Mouse (Mus musculus): Measurements from ENCODE around the gene Gpx6.

Gpx6 gene

GRCm38 (mm10) chr13:21311926-21312325 is at the start of gene Gpx6:
Gene Gpx6, plus strand, starts transcription at chr13:21312125.
- no peak for TF ChIP-seq GATA4 (IDR thresholded peaks at IDR 0.05; ENCODE audit: insufficient replicate concordance, low read length)

- peak; percentile 80 for TF ChIP-seq GATA4 (IDR thresholded peaks at IDR 0.05; ENCODE audit: insufficient replicate concordance, low read length)
Observed at GRCm38 (mm10) chr13:21262787-21263461, 49.0 kb upstream of the Gpx6 start.

GRCm38 (mm10) chr13:21263910-21264309 is 48.0 kb upstream of the Gpx6 start:
- no peak for TF ChIP-seq GATA4 (IDR thresholded peaks at IDR 0.05; ENCODE audit: insufficient replicate concordance, low read length)

GRCm38 (mm10) chr13:21264366-21264765 is 47.6 kb upstream of the Gpx6 start:
- no peak for TF ChIP-seq GATA4 (IDR thresholded peaks at IDR 0.05; ENCODE audit: insufficient replicate concordance, low read length)

GRCm38 (mm10) chr13:21265736-21266135 is 46.2 kb upstream of the Gpx6 start:
- no peak for TF ChIP-seq GATA4 (IDR thresholded peaks at IDR 0.05; ENCODE audit: insufficient replicate concordance, low read length)

- TF ChIP-seq GATA4 (IDR thresholded peaks at IDR 0.05; ENCODE audit: insufficient replicate concordance, low read length), result no peak
Observed at GRCm38 (mm10) chr13:21267541-21267940, 44.4 kb upstream of the Gpx6 start.

- no peak for TF ChIP-seq GATA4 (IDR thresholded peaks at IDR 0.05; ENCODE audit: insufficient replicate concordance, low read length)
Observed at GRCm38 (mm10) chr13:21268262-21268661, 43.7 kb upstream of the Gpx6 start.

GRCm38 (mm10) chr13:21275021-21275814 is 36.7 kb upstream of the Gpx6 start:
- no peak for TF ChIP-seq GATA4 (IDR thresholded peaks at IDR 0.05; ENCODE audit: insufficient replicate concordance, low read length)

- no peak for TF ChIP-seq GATA4 (IDR thresholded peaks at IDR 0.05; ENCODE audit: insufficient replicate concordance, low read length)
Observed at GRCm38 (mm10) chr13:21275815-21276550, 35.9 kb upstream of the Gpx6 start.

GRCm38 (mm10) chr13:21276551-21276950 is 35.4 kb upstream of the Gpx6 start:
- no peak for TF ChIP-seq GATA4 (IDR thresholded peaks at IDR 0.05; ENCODE audit: insufficient replicate concordance, low read length)

- TF ChIP-seq GATA4 (IDR thresholded peaks at IDR 0.05; ENCODE audit: insufficient replicate concordance, low read length), result no peak
Observed at GRCm38 (mm10) chr13:21279076-21279475, 32.8 kb upstream of the Gpx6 start.

- no peak for TF ChIP-seq GATA4 (IDR thresholded peaks at IDR 0.05; ENCODE audit: insufficient replicate concordance, low read length)
Observed at GRCm38 (mm10) chr13:21279559-21279958, 32.4 kb upstream of the Gpx6 start.

- no peak for TF ChIP-seq GATA4 (IDR thresholded peaks at IDR 0.05; ENCODE audit: insufficient replicate concordance, low read length)
Observed at GRCm38 (mm10) chr13:21292631-21293030, 19.3 kb upstream of the Gpx6 start, which contains the start of gene Gpx5. Gene Gpx5, minus strand, starts transcription at chr13:21292731.

- TF ChIP-seq GATA4 (IDR thresholded peaks at IDR 0.05; ENCODE audit: insufficient replicate concordance, low read length), result no peak
Observed at GRCm38 (mm10) chr13:21298557-21298956, 13.4 kb upstream of the Gpx6 start.

GRCm38 (mm10) chr13:21304483-21305066 is 7.3 kb upstream of the Gpx6 start:
- no peak for TF ChIP-seq GATA4 (IDR thresholded peaks at IDR 0.05; ENCODE audit: insufficient replicate concordance, low read length)

All from liver, adult (tissue).